Mouse (Mus musculus) intestine, embryonic 14.5 days (tissue): ENCODE data around the gene Dnmbp. TPM values are rescaled to one million over a fixed set of nuclear protein-coding genes. Genes with fewer than 3 reads are reported as not detected.
A peak's percentile ranks its signal among the peaks of the same experiment; 100 is the strongest.

Source experiments
- ATAC-seq: fragments of 200-750 bp; cut with Nextera tagmentation; replicated peaks from 2 replicates; pipeline ENCODE4 v1.8.0; 2017; ENCODE audit warnings: low read depth, moderate number of reproducible peaks, moderate TSS enrichment, moderate library complexity; ENCODE audit not compliant: low FRiP score, low TSS enrichment
- DNase-seq: peaks from one replicate; pipeline ENCODE4 v3.0.0-alpha.2; 2018; ENCODE audit warnings: low spot score
- H3K27ac ChIP-seq: fragments of 300-500 bp; sonication (generic); 2 replicates; pipeline ENCODE4 v1.5.1; 2014; ENCODE audit warnings: low read depth, mild to moderate bottlenecking, control low read depth
- H3K27me3 ChIP-seq: fragments of 300-500 bp; sonication (generic); replicated peaks from 2 replicates; pipeline ENCODE4 v1.6.1; 2014; ENCODE audit warnings: low read length, control low read depth; ENCODE audit not compliant: control insufficient read depth, insufficient read depth
- H3K36me3 ChIP-seq: fragments of 300-500 bp; sonication (generic); 2 replicates; pipeline ENCODE4 v1.6.1; 2014; ENCODE audit warnings: low read length, control low read depth; ENCODE audit not compliant: control insufficient read depth, insufficient read depth
- H3K4me1 ChIP-seq: fragments of 300-500 bp; sonication (generic); replicated peaks from 2 replicates; pipeline ENCODE4 v1.6.1; 2014; ENCODE audit warnings: low read length, control low read depth, mixed read lengths; ENCODE audit not compliant: control insufficient read depth, insufficient read depth
- H3K4me2 ChIP-seq: fragments of 300-500 bp; sonication (generic); 2 replicates; pipeline ENCODE4 v1.6.1; 2014; ENCODE audit warnings: low read length
- H3K4me3 ChIP-seq: fragments of 300-500 bp; sonication (generic); 2 replicates; pipeline ENCODE4 v1.5.1; 2014; ENCODE audit warnings: low read depth, low read length, control low read depth, mixed read lengths
- H3K9ac ChIP-seq: fragments of 300-500 bp; sonication (generic); 2 replicates; pipeline ENCODE4 v1.6.1; 2014; ENCODE audit warnings: mild to moderate bottlenecking, low read length
- H3K9me3 ChIP-seq: fragments of 300-500 bp; sonication (generic); 2 replicates; pipeline ENCODE4 v1.6.1; 2016; ENCODE audit warnings: low read length, control low read depth; ENCODE audit not compliant: control insufficient read depth
- WGBS: fragments of 180-500 bp; shearing (Covaris S2); extraction: QIAGEN DNeasy Blood & Tissue Kit; methylation state at CpG from one replicate; pipeline ENCODE4 v1.1.7; 2014; 5-methylcytosine and 5-hydroxymethylcytosine counted together
- polyA plus RNA-seq: library from polyadenylated mRNA; unstranded; fragments of >200 nt; fragmentation: Nextera tagmentation; extraction: Ambion mirVana; gene quantifications from 2 replicates; pipeline ENCODE4 v1.2.1, GENCODE M21; 2014

Gene Dnmbp
- polyA plus RNA-seq, 1 experiment from 2014 or later: 37.5 TPM

DNA sequence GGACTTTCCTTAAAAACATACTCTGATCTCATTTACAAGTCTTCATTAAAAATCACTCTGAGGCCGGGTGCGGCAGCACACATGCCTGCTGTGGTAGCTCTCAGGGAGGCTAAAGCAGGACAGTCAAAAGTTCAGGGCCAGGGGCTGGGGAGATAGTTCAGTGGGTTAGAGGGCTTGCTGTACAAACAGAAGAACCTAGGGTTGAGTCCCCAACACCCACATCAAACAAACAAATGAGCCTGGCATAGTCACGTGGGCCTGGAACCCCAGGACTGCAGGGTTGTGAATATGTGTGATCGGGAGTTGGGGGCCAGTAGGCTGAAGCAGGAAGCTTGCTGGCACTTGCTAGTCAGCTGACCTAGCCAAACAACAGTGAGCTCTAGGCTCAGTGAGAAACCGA lies 44.0 kb downstream of the Dnmbp start:
- no peaks in the 10 kb centered on the region; the same call in 1 of the 2 replicates for H3K4me1 ChIP-seq
- no peak overlapping the region for H3K27ac ChIP-seq
- H3K9ac ChIP-seq: no peak overlapping the region
- ATAC-seq (no peak), DNase-seq (no peak)
- WGBS: 88% methylated on average over 5 of the region's 5 CpGs
- H3K4me3 ChIP-seq: no peak overlapping the region
- H3K27me3 ChIP-seq: no peaks in the 10 kb centered on the region
- peaks cover 13% of the 10 kb centered on the region for H3K36me3 ChIP-seq
- no peaks in the 10 kb centered on the region for H3K9me3 ChIP-seq
- H3K4me2 ChIP-seq: no peak overlapping the region

DNA sequence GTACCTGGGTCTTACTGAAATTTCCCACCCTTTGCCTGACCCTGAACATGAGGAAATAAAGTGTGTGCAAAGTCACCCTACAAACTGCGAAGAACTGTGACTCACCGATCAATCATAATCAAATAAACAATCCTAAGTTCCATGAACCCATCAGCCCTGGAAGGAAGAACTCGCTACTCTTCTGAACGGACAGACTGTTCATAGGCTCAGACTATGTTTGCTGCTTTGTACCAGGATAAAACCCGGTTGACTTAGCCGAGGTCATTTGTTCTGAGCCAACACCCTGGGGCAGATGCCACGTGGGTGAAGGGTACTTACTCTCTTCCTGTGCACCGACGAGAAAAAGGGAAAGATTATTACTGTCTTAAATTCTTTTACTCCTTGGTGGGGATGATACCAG lies 45.2 kb downstream of the Dnmbp start:
- Histone ChIP-seq H3K4me1 (no peaks in the 10 kb centered on the region; the same call in 1 of the 2 replicates), H3K9ac (no peak overlapping the region), H3K27me3 (no peaks in the 10 kb centered on the region), H3K27ac (peak overlapping the region; percentile 27; the same call in 1 of the 2 replicates), H3K36me3 (peaks cover 2% of the 10 kb centered on the region; the same call in 1 of the 2 replicates), H3K9me3 (no peaks in the 10 kb centered on the region), H3K4me2 (peak overlapping the region; percentile 6; the same call in 1 of the 2 replicates), H3K4me3 (no peak overlapping the region)
- 38% methylated on average over 9 of the region's 9 CpGs for WGBS
- DNase-seq: no peak
- ATAC-seq: no peak; the same call in 1 of the 2 replicates

DNA sequence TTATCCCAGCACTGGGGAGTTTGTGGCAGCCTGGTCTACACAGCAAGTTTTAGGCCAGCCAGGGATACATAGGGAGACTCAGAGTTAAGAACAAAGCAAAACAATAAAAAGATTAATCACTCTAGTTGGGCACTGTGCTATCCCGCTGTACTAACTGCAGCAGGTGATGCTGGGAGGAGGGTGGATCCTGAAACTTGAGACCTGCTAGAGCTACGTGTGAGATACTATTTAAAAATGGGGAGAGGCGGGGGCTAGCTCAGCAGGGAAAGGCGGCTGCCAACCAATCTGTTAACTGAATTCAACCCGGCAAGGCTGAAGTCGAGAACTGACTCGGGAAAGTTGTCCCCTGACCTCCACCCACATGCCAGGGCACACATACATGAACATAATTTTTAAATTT lies 45.9 kb downstream of the Dnmbp start:
- Histone ChIP-seq H3K4me1 (no peaks in the 10 kb centered on the region; the same call in 1 of the 2 replicates), H3K36me3 (no peaks in the 10 kb centered on the region), H3K4me3 (no peak overlapping the region), H3K27me3 (no peaks in the 10 kb centered on the region), H3K27ac (peak overlapping the region; percentile 51), H3K4me2 (peak overlapping the region; percentile 33), H3K9me3 (no peaks in the 10 kb centered on the region), H3K9ac (no peak overlapping the region)
- 15% methylated on average over 7 of the region's 7 CpGs for WGBS
- ATAC-seq: 0 out of 2 replicates have a peak, but pooled peaks have one; percentile 37
- DNase-seq: no peak

DNA sequence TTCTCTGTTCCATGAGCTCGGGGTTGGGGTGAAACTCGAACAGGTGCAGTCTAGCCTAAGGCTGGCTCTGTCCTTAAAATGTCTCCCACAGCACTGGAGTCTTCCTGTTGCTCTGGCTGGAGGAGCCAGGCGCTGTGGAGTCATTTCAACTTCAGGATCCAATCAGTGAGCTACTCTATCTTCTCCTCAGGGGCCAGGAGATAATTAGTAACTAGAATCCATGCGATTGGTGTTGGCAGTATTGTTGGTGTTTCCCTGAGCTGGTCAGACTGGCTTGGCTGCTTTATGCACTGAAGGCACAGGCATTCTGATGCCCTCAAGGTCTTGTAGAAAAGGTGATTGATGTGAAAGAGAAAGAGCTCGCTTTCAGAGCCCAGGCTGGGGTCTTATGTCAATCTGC lies 49.5 kb downstream of the Dnmbp start:
- 0 out of 2 replicates have a peak, but pooled peaks cover 4% of the 10 kb centered on the region for H3K9me3 ChIP-seq
- peak; percentile 82 for ATAC-seq
- no peaks in the 10 kb centered on the region for H3K27me3 ChIP-seq
- H3K4me1 ChIP-seq: peaks cover 15% of the 10 kb centered on the region
- peak overlapping the region; percentile 35 for H3K4me2 ChIP-seq
- peak overlapping the region; percentile 43 for H3K4me3 ChIP-seq
- 57% methylated on average over 5 of the region's 5 CpGs for WGBS
- peak overlapping the region; percentile 86 for H3K27ac ChIP-seq
- H3K9ac ChIP-seq: peak overlapping the region; percentile 45
- H3K36me3 ChIP-seq: no peaks in the 10 kb centered on the region
- DNase-seq: peak; percentile 74

- no peak overlapping the region for H3K9ac ChIP-seq
- H3K4me1 ChIP-seq: peaks cover 37% of the 10 kb centered on the region
- no peaks in the 10 kb centered on the region for H3K27me3 ChIP-seq
- H3K27ac ChIP-seq: peak overlapping the region; percentile 22; the same call in 1 of the 2 replicates
- H3K9me3 ChIP-seq: 0 out of 2 replicates have a peak, but pooled peaks cover 4% of the 10 kb centered on the region
- H3K4me3 ChIP-seq: peak overlapping the region; percentile 43
- WGBS: 57% methylated on average over 2 of the region's 2 CpGs
- DNase-seq (no peak), ATAC-seq (no peak)
- H3K4me2 ChIP-seq: peak overlapping the region; percentile 44
- no peaks in the 10 kb centered on the region for H3K36me3 ChIP-seq
These were observed 52.3 kb downstream of the Dnmbp start for GRCm38 (mm10) chr19:43887725-43888124.

- DNase-seq (no peak), ATAC-seq (no peak)
- Histone ChIP-seq H3K4me1 (peaks cover 40% of the 10 kb centered on the region), H3K4me2 (peak overlapping the region; percentile 44), H3K27me3 (no peaks in the 10 kb centered on the region), H3K27ac (peak overlapping the region; percentile 22; the same call in 1 of the 2 replicates), H3K9me3 (0 out of 2 replicates have a peak, but pooled peaks cover 4% of the 10 kb centered on the region), H3K9ac (no peak overlapping the region), H3K4me3 (peak overlapping the region; percentile 43), H3K36me3 (no peaks in the 10 kb centered on the region)
- WGBS: 78% methylated on average over 5 of the region's 5 CpGs
These were observed 52.7 kb downstream of the Dnmbp start for GRCm38 (mm10) chr19:43887242-43887641.

- no peaks in the 10 kb centered on the region for H3K27me3 ChIP-seq
- no peak for DNase-seq
- H3K9ac ChIP-seq: no peak overlapping the region
- no peak overlapping the region for H3K27ac ChIP-seq
- peak overlapping the region; percentile 44 for H3K4me2 ChIP-seq
- 48% methylated on average over 12 of the region's 12 CpGs for WGBS
- peaks cover 5% of the 10 kb centered on the region for H3K9me3 ChIP-seq
- peak overlapping the region; percentile 43 for H3K4me3 ChIP-seq
- no peaks in the 10 kb centered on the region for H3K36me3 ChIP-seq
- H3K4me1 ChIP-seq: peaks cover 40% of the 10 kb centered on the region
- no peak for ATAC-seq
These were observed 53.5 kb downstream of the Dnmbp start for GRCm38 (mm10) chr19:43886371-43887099.

- Histone ChIP-seq H3K4me3 (no peak overlapping the region), H3K4me2 (peak overlapping the region; percentile 28; the same call in 1 of the 2 replicates), H3K9me3 (peaks cover 7% of the 10 kb centered on the region), H3K27ac (peak overlapping the region; percentile 51), H3K27me3 (no peaks in the 10 kb centered on the region), H3K36me3 (no peaks in the 10 kb centered on the region), H3K4me1 (peaks cover 51% of the 10 kb centered on the region), H3K9ac (0 out of 2 replicates have a peak overlapping the region, but pooled peaks have one; percentile 11)
- 53% methylated on average over 13 of the region's 13 CpGs for WGBS
- ATAC-seq (no peak), DNase-seq (no peak)
These were observed 55.1 kb downstream of the Dnmbp start for GRCm38 (mm10) chr19:43884668-43885498.
